In the genomic region with DNA sequence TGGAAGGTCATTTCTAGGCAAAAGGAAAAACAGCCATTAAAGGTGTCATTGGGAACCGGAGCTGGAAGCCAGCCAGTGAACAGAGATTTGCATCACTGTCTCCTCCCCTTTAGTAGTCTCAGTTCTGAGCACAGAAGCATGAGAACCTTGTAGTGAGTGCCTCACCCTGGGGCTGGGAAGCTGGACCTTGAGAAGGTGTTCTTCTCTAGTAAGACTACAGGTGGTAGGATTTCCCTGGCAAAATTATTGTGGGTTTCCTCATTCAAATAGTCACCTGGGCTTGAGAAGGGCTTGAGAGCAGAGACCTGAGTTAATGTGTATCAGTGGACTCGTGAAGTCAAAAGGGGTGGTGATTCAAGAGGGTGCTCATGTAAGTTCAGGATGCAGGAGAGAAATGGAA, we compare ENCODE assay signal across 8 mouse cellular contexts.
A peak's percentile ranks its signal among the peaks of the same experiment; 100 is the strongest.
DNase-seq lines count a peak whose midpoint lies in the region.

No protein-coding gene starts in this region.

- peak; percentile 45 for DNase-seq in adrenal gland, postnatal 14 days
- DNase-seq in adrenal gland, adult 18-20 months (ENCODE audit: low spot score in 2 of 2), result no peak
- peak; percentile 86 for DNase-seq in kidney, adult 11 months
- peak; percentile 76 to 78 for DNase-seq in kidney, postnatal 36 days
- DNase-seq in lung, postnatal 10 days, result peak; percentile 37
- DNase-seq in gastrocnemius, postnatal 4 days (ENCODE audit: low spot score in 2 of 2), result no peak
- DNase-seq in left cerebral cortex, adult 9 months (ENCODE audit: low spot score in 2 of 2), result no peak
- DNase-seq in right cerebral cortex, postnatal 14 days, result no peak

Comparison
In these comparisons a context has a peak if more than half of its experiments do, and no peak if none do; other contexts are left out.
1. DNase-seq: peak in adrenal gland, postnatal 14 days (single experiment), kidney, adult 11 months (single experiment), kidney, postnatal 36 days (2 of 2) and lung, postnatal 10 days (single experiment); none in adrenal gland, adult 18-20 months (0 of 2), gastrocnemius, postnatal 4 days (0 of 2), left cerebral cortex, adult 9 months (0 of 2) and right cerebral cortex, postnatal 14 days (single experiment).